Mouse (Mus musculus) CD4-positive, CD25-positive, alpha-beta regulatory T cell, adult 4 months (primary cell): Measurements from ENCODE around the gene Ttc5. TPM values are rescaled to one million over a fixed set of nuclear protein-coding genes. Genes with fewer than 3 reads are reported as not detected.
"Not testable (repeated sequence)": the region's sequence is repeated elsewhere in the genome, so short reads cannot be mapped to it uniquely, and the experiment has no call there.

Experiments
- ATAC-seq: one replicate; pipeline ENCODE4 v1.8.0; 2017
- polyA plus RNA-seq, 2 experiments: library from polyadenylated mRNA; unstranded; fragments of 100-300 nt; shearing (Covaris generic); gene quantifications; one replicate each; pipeline ENCODE4 v1.2.1; 2017

The Ttc5 gene
- 100 to 1,000 TPM; 119 to 155 TPM for polyA plus RNA-seq

DNA sequence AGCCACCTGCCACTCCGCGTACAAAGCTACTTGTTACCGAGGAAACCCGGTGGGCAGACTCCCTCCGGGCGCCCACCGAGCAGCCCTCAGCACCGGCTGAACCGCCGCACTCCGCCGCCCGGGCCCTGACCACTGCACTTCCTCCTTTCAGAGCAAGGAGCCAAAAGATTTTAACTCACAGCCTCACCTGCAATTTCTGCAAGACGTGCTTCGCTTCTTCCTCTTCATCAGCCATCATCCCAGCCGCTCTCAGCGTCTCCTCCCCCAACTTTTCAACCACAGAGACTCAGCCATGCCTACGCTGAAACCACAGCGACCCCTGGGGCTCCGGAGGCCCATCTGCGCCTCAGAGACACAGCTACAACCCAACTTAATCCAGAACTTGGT is at the start of gene Ttc5:
Ttc5 (minus strand) TSS at position 269 of the 387 bp plus-strand sequence.
- peak; percentile 99 for ATAC-seq

DNA sequence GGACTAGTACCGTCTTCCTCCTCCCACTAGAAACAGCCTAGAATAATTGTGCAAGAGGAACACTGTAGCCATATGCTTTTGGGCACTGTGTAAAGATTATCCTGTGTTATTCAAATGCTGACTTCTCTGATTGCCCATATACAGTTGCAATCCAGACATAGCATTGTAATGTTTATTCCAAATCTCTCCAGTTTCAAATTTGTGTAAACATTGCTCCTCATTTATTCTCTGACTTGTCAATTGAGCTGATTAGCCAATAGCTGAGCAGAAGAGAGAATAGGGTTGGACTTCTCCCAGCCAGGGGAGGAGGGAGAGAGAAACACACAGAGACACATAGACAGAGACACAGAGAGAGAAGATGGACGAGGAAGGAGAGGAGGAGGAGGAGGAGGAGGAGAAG is 49.1 kb upstream of the Ttc5 start:
- ATAC-seq: no peak

DNA sequence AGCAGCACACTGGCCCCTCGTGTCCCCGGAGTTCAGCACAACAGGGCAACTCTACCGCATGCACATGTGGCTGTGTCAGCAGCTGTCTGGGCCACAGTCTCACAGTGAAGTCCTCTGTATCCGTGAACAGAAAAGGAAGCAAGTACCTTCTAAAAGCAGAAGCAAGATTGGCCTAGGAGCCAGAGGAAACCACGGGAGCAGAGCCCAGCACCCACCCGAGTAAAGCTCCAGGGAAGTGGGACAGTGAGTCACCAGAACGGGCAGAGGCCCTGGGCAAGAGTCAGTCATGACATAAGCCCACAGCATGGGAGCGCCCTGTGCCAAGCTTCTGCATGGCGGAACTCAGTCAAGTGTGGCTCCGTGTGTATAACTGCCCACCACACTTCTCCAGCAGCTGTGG is 48.6 kb upstream of the Ttc5 start:
- no peak for ATAC-seq

DNA sequence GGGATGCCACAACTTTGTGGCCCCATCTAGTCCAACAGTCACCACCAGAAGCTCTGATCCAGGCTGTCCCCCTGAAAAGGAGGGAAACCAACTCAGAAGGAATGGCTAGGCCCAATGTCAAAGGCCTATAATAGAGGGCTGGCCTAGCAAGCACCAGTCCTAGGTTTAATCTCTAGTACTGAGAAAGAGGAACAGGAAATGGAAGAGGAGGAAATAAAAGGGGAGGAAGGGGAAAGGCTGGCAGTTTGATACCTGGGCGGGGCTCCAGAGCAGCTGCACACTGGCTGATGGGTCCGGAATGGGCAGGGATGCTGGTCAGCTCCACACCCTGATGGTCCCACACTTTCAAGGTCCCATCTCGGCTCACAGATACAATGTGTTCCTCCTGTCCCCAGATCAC is 44.6 kb upstream of the Ttc5 start:
- ATAC-seq: no peak

DNA sequence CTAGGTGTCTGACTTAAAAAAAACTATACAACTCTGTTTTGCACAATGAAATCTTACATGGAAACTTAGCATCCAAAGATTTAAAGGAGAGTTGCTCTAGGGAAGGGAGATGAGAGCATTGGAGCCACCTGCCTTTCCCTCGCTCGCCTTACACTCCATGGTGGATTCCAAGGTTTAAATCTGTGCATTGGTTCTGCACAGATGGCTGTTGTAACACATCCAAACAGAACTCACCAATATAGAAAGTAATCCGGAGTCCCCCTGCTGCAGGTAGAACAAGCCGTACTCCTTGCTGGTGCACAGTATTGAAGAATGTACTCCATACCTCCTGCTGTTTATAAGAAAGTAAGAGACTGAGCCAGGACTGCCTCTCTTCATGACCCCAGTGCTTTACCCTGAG is 41.3 kb upstream of the Ttc5 start:
- no peak for ATAC-seq

DNA sequence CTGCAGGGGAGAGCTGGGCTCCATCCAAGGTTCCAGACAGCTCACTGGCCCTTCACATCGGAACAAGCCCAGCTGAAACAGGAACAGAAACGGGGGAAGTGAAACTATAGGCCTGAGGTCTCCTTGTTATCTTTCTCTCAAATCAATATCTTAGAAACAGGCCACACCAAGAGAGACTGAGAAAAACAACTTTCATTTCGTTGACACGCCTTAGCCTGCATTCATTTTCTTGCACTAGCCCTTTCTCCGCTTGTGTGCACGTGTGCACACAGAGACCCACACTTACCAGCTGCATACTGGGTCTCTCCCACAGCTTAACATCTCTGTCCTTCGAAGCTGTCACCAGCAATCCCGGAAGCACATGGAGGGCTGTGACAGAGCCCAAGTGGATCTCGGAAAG is 38.9 kb upstream of the Ttc5 start:
- ATAC-seq: peak; percentile 77

DNA sequence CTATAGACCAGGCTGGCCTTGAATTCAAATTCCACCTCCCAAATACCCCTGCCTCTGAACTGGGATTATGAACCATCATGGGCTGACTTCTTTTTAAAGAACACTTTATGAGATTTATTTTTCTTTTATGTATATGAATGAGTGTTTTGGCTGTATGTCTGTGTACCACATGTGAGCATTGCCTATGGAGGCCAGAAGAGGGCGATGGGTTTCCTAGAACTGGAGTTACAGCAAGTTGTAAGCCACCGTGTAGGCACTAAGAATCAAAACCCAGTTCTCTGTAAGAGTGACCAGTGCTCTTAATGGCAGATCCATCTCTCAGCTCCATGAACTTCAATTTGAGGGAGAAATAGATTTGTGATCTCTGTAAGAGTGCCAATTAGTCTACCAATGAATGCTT is 37.9 kb upstream of the Ttc5 start:
- no peak for ATAC-seq

DNA sequence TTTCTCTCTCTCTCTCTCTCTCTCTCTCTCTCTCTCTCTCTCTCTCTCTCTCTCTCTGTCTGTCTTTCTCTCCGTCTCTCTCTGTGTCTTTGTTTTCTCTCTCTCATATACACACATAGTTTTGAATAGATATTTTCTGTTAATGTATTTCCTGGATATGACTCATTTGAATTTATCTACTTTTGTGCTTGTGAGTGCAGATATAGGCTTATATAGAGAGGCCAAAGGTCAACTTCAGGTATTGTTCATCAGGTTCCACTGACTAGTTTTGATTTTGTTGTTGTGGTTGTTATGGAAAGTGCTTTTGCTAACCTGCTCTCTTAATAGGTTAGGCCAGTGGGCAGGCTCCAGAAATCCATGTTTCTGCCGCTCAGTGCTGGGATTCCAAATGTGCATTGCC is 27.7 kb upstream of the Ttc5 start:
- no peak for ATAC-seq

DNA sequence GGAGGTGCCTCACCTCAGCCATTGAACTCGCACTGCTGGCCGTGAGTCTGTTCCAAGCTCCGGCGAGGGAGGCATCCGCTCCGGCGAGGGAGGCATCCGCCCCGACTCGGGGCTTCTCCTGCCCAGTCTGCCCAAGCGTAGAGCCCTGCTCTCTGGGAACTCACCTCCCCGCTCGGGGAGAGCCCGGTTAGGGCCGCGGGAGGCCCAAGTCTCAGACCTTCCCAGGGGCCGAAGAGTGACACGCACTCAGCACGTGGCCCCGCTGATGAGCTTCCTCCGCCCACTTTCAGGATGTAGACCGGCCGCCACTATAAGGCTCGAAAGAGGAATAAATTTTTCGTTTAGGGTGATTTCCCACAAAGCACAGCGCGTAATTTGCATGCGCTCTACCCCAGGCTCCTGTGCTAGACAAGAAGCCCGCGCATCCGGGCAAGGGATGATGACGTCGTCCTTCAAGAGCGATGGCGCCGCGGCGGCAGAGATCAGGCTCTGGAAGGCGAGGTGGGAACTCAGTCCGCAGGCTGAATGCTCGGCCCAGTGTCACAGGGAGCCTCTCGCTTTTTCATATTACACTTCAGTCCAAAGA is 22.3 kb upstream of the Ttc5 start, which contains the start of the genes Ccnb1ip1 and Parp2:
Ccnb1ip1 (minus strand) TSS at position 246 of the 586 bp plus-strand sequence.
Parp2 (plus strand) TSS at position 355 of the 586 bp plus-strand sequence.
- peak; percentile 86 for ATAC-seq

DNA sequence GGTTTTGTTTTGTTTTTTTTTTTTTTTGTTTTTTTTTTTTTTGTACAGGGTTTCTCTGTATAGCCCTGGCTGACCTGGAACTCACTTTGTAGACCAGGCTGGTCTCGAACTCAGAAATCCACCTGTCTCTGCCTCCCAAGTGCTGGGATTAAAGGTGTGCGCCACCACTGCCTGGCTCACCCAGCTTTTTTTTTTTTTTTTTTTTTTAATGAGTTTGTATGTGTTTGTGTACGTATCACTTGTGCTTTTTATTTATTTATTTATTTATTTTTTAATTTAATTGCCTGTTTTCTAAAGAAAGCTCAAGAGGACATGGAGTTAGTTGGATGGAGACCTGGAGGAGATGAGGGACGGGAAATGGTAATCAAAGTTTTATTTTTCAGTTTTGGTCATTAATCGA is 21.1 kb upstream of the Ttc5 start:
- ATAC-seq: not testable (repeated sequence)

DNA sequence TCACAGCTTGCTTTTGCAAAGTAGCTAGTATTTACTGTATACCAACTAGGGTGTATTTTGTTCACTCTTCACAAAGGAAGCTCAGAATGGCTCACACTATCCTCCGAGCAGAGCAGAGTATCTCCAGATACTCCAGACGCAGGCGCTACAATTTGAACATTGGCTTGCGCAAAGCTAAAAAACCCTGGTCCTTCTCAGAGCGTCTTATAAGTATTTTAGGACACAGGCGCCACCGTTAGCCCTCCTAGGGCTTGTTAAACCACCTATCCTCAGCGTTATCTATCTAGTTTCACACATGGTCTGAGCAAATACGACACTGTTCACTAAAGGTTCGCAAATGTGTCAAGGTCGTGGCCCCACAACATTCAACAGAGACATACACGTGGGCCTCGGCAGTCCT is 19.4 kb upstream of the Ttc5 start:
- no peak for ATAC-seq

DNA sequence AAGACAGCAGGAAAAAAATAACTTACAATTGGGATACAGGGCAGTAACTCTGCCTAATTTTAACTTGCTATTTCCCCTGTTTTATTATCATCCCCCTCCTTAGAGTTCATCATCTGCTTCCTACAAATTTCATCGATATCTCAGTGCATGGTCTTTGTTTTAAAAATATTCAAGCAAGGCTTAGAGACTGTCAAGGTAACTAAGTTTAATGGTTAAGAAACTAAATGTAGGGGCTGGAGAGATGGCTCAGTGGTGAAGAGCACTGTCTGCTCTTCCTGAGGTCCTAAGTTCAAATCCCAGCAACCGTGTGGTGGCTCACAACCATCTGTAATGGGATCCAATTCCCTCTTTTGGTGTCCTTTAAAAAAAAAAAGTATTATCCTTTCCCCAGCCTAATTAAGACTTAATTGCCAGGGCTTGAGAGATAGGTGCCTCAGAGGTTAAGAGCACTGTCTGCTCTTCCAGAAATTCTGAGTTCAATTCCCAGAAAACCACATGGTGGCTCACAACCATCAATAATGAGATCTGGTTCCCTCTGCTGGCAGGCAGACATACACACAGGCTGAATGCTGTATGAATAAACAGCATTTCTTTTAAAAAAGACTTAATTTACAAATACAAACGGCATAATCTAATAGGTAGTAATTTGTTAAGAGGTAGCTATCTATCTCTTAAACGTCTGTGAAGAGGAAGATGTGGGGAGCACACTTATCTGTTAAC is 17.7 kb upstream of the Ttc5 start:
- no peak for ATAC-seq

DNA sequence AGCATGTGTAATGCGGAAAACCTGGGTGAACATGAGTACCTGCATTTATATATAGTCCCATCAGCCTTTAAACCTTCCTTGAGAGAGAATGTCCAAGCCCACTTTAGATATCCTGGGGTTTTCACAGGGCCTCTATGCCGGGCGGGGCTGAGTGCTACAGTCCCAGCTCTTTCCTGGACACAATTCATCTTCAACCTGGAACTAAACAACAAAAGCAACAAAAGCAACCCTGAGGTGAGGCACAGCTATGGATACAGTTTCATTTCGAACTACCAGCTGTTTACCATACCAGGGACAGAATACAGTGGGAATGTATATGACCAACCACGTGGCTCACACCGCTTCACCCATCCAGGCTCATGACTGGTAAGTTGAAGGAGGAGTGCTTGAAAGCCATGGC is 17.1 kb upstream of the Ttc5 start:
- ATAC-seq: no peak

DNA sequence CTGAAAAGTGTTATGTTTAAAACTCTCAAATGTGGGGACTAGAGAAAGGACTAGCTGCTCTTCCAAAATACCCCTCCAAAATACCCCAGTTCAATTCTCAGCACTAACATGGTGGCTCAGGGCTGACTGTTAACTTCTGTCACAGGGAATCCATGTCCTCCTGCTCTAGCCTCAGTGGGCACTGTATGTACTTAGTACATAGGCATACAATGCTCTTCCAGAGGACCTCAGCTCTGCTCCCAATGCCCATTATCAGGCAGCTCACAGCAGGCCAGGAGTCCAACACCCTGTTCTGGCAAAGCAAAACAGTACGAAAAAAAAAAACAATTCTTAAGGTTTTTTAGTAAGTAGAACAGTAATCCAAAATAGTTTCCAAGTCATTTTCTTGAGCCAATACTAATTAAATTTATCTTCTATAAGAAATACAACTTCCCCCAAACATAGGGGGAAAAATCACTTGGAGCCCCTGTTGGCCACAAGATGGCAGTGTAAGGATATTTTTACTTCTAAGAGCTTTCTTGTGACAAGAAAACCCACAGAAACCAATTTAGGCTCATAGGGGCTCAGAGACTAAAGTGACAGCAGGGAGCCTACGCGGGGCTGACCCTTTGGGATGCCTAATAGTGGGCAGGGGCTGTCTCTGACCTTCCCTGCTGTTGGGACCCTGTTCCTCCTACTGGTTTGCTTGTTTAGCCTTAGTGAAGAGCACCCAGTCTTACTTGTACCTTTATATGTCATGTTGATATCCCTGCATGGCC is 14.4 kb upstream of the Ttc5 start:
- peak; percentile 77 for ATAC-seq

DNA sequence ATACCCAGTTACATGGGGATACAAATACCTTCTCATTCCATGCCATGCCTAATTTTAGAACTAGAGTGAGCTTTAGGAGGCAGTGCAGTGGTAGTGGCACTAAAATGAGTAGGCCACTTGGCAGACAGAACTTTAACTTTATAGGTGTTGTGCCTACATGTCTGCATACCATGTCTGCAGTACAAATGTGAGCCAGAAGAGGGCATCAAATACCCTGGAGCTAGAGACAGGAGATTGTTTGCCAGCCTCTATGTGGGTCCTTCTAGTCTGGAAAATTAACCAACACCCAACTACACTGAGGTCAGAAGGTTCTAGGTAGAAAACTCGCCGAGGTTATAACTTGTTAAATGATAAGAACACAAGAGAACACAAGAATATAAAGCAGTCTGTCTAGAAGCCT is 13.2 kb upstream of the Ttc5 start:
- peak; percentile 47 for ATAC-seq

DNA sequence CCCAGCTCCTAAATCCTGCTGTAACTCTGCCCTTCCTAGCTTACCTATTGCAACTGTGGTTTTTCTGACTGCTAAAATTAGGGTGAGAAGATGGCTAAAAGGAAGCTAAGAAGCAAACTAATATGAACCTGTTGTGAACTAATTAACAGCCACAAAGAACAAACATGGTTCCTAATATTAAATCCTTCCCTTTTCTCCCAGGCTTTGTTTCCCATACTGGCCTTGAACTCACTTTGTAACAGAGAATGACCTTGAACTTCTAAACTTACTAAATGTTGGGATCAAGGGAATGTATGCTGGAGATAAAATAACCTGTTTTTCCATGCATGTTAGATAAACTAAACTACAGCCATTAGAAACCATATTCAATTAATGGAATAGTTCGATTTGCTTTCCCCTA is 11.1 kb upstream of the Ttc5 start:
- ATAC-seq: no peak

DNA sequence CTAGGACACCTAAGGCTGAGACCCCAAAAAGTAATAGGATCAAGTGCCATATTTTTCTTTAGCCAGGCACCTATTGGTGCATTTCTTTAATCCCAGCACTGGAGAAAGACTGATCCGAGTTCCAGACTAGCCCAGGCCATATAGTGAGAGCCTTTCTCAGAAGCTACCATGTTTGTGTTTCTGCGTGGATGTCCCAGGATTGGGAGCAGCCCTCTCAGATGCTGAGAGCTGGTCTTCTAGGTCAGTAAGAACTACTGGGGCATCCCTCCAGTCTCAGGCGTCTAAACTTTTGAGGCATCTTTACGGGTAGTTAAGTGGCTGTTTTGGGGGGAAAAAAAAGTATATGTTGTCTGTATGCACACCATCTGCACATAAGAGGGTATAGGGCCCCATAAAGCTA is 10.6 kb upstream of the Ttc5 start:
- ATAC-seq: no peak

DNA sequence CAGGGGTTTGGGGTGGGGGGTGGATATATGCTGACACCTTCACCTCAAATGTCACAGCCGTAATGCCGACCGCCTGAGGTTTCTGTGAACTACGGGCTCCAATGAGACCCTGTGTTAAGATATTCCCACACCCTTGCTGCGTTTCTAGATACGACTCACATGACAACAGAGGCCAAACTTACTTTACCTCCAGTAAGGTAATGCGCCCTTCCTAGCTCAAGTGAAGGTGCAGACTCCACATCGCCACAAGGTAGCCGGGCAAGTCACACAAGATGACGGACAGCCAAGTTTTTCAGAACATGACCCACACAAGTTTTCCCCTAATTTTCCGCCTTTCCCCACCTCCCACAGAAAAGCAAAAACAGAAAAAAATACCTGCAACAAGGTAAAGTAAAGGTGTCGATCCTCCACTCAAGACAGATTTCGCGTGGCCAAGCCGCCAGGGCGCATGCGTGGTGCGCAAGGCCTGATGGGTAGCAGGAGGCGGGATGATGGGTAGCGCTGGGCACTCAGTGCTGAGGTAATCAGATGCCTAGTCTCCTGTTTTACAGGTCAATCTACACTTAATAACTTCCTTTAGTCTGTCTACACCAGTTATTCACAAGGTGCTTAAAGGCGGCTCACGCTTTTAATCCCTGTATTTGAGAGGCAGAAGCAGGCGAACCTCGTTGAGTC is 10.1 kb upstream of the Ttc5 start:
- no peak for ATAC-seq

DNA sequence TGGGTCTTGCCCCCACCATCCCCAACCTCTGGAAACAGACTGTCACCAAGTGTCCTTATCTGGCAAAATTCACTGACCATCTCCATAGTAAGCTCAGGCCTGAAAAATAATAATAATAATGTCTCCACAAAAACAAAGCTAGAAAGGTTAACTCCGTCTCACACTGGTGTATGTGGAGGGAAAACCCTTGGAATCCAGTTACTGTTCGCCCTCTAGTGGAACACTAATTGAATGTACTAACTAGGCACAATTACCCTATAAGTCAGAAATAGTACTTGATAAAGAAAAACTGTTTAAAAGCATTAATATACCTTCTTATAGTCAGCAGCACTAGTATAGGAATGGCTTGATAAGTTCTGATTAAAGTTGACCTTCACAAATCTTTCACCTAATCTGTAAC is 2.8 kb upstream of the Ttc5 start:
- no peak for ATAC-seq

DNA sequence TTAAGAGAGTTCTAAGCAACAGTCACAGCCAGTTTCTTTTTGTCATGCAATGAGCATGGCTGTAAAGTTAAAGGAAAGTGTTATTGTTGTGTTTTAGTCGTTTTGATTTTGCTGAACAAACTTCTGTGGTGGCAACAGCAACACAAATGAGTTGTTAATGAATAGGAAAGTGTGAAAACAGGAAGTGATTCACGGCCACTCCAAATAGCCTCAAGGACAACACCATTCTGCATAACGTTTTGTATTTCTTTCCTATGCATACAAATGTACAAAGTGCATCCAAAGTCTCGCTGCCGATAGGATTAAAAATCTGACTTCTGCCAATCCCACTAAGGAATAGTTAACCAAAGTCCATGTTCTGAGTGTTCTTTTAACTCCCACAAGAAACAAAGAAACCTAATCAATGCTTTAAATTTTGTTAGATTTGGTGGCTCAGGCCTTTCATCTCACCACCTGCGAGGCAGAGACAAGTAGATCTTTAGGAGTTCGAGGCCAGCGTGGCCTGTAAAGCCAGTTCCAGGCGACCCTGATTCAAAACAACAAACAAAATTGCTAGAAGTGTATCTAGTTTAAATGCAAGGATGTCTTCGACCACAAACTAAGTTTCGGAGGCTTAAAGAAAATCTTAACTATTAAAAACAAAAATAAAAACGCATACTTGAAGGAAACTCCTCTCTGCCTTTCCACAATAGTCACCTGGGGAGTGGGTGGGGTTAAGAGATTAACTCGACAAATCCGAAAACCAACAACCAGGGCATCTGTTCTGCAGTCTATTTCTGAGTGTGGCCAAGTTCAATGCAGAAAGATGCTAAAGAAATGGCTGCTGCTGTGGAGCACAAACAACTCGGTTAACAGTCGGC is 698 bp downstream of the Ttc5 start:
- no peak for ATAC-seq

DNA sequence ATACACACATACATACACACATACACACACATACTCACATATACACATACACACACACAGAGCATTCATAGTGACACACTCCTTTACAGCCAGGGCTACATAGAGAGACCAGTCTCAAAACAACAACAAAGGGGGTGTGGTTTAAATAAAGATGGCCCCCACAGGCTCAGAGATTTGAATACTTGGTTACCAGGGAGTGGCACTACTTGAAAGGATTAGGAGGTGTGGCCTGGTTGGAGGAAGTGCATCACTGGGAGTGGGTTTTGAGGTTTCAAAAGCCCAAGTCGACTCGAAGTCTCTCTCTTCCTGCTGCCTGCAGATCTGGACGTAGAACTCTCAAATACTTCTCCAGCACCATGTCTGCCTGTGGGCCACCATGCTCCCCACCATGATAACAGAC is 3.2 kb downstream of the Ttc5 start:
- ATAC-seq: no peak

DNA sequence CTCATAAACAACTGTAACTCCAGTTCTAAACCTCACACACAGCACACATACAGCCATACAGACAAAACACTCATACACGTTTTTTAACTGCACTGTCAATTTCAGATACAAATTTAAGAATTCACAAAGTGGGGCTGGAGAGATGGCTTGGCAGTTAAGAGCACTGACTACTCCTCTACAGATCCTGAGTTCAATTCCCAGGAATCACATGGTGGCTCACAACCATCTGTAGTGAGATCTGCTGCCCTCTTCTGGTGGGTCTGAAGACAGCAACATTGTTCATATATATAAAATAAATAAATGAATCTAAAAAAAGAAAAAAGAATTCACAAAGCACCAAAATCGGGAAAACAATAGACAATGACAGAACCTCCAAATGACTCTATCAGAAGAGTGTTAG is 14.0 kb downstream of the Ttc5 start:
- ATAC-seq: no peak
